Mouse (Mus musculus): ENCODE measurements around the gene Hoxc11.

DNA sequence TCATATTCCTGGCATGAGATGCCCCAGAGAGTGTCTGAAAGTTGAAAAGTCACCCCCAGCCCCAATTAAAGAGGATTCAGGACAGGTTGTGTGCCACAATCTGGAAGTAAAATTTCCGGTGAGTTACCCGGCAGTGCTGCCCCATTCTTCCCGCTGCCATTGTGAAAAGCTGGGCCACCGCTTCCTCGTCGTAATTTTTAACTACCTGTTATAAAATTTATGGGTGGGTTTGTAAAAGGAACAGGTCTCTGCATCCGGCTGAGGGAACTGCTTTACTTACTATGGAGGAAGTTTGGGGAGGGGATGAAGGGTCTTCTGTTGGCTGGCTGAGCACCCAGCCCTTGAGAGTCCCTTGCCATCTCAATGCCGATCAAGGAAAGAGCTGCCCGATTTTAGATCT, 42.3 kb downstream of the Hoxc11 start:
- TF ChIP-seq CTCF (conservative IDR thresholded peaks at IDR 0.05 in 1 of 2, IDR thresholded peaks at IDR 0.05 in 1 of 2; ENCODE audit: low read depth in 2 of 2, low read length in 2 of 2) (no peak), POLR2A (IDR thresholded peaks at IDR 0.05; ENCODE audit: low read depth, low read length) (no peak), MYC (IDR thresholded peaks at IDR 0.05; ENCODE audit: low read depth, low read length) (no peak), EP300 (IDR thresholded peaks at IDR 0.05; ENCODE audit: low read length) (no peak)
